ENCODE assay signal across 8 mouse cellular contexts in the genomic region with DNA sequence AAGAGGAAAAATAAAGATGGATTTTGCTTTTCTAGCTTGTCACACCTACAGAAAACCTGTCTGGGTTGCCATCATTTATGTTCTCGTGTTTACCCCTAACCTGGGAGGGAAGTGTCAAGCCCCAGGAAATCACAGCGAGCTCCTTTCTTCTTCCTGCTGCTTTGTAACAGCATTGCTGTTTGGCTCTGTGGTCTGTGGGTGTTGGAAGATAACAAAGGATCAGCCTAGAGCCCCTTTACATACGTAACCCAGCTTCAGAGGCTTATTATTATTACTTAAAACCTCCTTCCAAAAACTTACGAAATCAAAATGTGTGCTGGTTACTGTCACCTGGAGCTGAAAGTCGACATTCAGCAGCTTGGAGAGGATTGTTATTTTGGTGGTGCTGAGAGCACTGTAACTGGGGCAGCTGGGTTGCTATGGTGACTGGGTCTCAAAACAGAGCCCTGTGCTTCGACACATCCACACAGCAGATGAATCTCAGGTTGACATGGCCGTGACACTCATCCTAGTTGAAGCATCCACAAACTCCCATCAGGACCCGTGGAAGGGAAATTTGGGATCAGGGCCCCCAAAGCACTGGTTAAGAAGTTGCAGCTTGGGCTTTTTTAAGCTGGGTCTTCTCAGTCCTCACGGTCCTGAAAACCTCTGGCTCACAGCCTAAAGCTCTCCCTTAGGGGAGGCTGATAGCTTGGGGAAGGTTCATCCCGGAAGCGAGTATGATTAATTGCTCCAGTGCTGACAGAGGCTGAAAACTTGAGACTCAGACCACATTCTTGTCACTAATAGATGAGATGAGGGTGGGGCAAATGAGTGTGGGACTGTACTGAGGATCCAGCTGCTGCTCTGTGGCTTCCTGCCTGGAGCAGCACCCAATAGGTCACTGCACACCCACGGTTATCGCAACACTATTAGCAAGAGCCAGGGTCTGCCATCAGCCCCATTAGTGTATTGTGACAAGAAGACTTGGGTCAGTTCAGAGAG. TPM values are rescaled to one million over a fixed set of nuclear protein-coding genes. Genes with fewer than 3 reads are reported as not detected.
DNase-seq lines count a peak whose midpoint lies in the region; ATAC-seq and TF ChIP-seq lines count a peak whose summit lies in the region.

No protein-coding gene starts in this region.

- peak overlapping the region; percentile 49; the same call in 1 of the 2 replicates for H3K4me2 ChIP-seq in forebrain, embryonic 14.5 days (ENCODE audit: low read length)
- H3K4me2 ChIP-seq in lung, postnatal 0 days (replicated peaks; ENCODE audit: low read depth, low read length): peak overlapping the region; percentile 47; the same call in 1 of the 2 replicates

- TF ChIP-seq EP300 in lung, postnatal 0 days (IDR thresholded peaks at IDR 0.05): peak; percentile 33; the same call in 1 of the 2 replicates

- ATAC-seq in forebrain, embryonic 14.5 days: peak; percentile 45; the same call in 1 of the 2 replicates
- peak; percentile 78 for ATAC-seq in lung, postnatal 0 days

- intact Hi-C loops in heart, postnatal 36 days (cut with DNase I): no loop called here

- peaks cover 3% of the 10 kb centered on the region; the same call in 1 of the 2 replicates for H3K4me1 ChIP-seq in forebrain, embryonic 14.5 days (ENCODE audit: control insufficient read depth, insufficient read depth, low read length)
- H3K4me1 ChIP-seq in lung, postnatal 0 days (ENCODE audit: insufficient read depth, low read depth, low read length): no peaks in the 10 kb centered on the region

- 57% methylated on average over 13 of the region's 13 CpGs for WGBS in forebrain, embryonic 14.5 days
- 25% methylated on average over 13 of the region's 13 CpGs for WGBS in lung, postnatal 0 days

- H3K9me3 ChIP-seq in forebrain, embryonic 14.5 days (replicated peaks; ENCODE audit: control insufficient read depth, low read length): no peaks in the 10 kb centered on the region
- H3K9me3 ChIP-seq in lung, postnatal 0 days (ENCODE audit: low read length): no peaks in the 10 kb centered on the region

- peak overlapping the region; percentile 25; the same call in 1 of the 2 replicates for H3K9ac ChIP-seq in forebrain, embryonic 14.5 days (ENCODE audit: low read length)
- H3K9ac ChIP-seq in lung, postnatal 0 days (replicated peaks; ENCODE audit: low read depth): no peak overlapping the region

- no peaks in the 10 kb centered on the region for H3K27me3 ChIP-seq in forebrain, embryonic 14.5 days (replicated peaks; ENCODE audit: control insufficient read depth, insufficient read depth, low read length)
- no peaks in the 10 kb centered on the region for H3K27me3 ChIP-seq in lung, postnatal 0 days (replicated peaks; ENCODE audit: insufficient read depth, low read length)

- no peak overlapping the region for H3K27ac ChIP-seq in forebrain, embryonic 14.5 days (ENCODE audit: low read depth, low read length)
- no peak overlapping the region for H3K27ac ChIP-seq in lung, postnatal 0 days (ENCODE audit: low read length)

- H3K36me3 ChIP-seq in forebrain, embryonic 14.5 days (ENCODE audit: control insufficient read depth, insufficient read depth, low read length): no peaks in the 10 kb centered on the region
- no peaks in the 10 kb centered on the region for H3K36me3 ChIP-seq in lung, postnatal 0 days (ENCODE audit: insufficient read depth, low read length)

- no peak for TF ChIP-seq CTCF in lung, postnatal 0 days (IDR thresholded peaks at IDR 0.05)

- DNase-seq in 3134 (ENCODE audit: extremely low read depth, insufficient read length, low spot score) (peak; percentile 32), MEL-GATA-1-ER (ENCODE audit: extremely low read depth, low read depth) (peak; percentile 66)
- DNase-seq in forebrain, embryonic 14.5 days (ENCODE audit: low spot score): peak; percentile 45
- peak; percentile 38 to 61 for DNase-seq in heart, postnatal 36 days
- peak; percentile 66 to 73 for DNase-seq in kidney, postnatal 4 days
- DNase-seq in lung, postnatal 0 days (ENCODE audit: low spot score): peak; percentile 79
- DNase-seq in retina, embryonic 14.5 days (ENCODE audit: low spot score): peak; percentile 66
- no peak for DNase-seq in spleen, postnatal 4 days (ENCODE audit: low spot score in 2 of 2)

- H3K4me3 ChIP-seq in forebrain, embryonic 14.5 days (ENCODE audit: low read depth, low read length): no peak overlapping the region
- H3K4me3 ChIP-seq in lung, postnatal 0 days (ENCODE audit: low read depth, low read length): no peak overlapping the region

RNA-seq across cellular contexts. Expression of gene Ercc4, which starts 49.7 kb away (rescaled TPM):
- 9.9 and 13.3 TPM in 2 replicates for polyA plus RNA-seq in forebrain, embryonic 14.5 days (2014; fragmentation: Nextera tagmentation; extraction: Ambion mirVana)
- total RNA-seq in heart, postnatal 36 days (2021): 1 to 10 TPM; 7.9 to 8.8 TPM
- 7.9 and 8.1 TPM in 2 replicates for polyA plus RNA-seq in lung, postnatal 0 days (2015; fragmentation: Nextera tagmentation; extraction: Ambion mirVana)

Comparison
In these comparisons a context has a peak if more than half of its experiments do, and no peak if none do; other contexts are left out.
1. DNase-seq: peak in 3134 (single experiment), MEL-GATA-1-ER (single experiment), forebrain, embryonic 14.5 days (single experiment), heart, postnatal 36 days (2 of 2), kidney, postnatal 4 days (2 of 2), lung, postnatal 0 days (single experiment) and retina, embryonic 14.5 days (single experiment); none in spleen, postnatal 4 days (0 of 2).